Mouse (Mus musculus) liver, embryonic 11.5 days (tissue): Measurements from ENCODE around the gene Rnf166. TPM values are rescaled to one million over a fixed set of nuclear protein-coding genes. Genes with fewer than 3 reads are reported as not detected.

Experiments
- ATAC-seq: fragments of 200-750 bp; cut with Nextera tagmentation; replicated peaks from 2 replicates; pipeline ENCODE4 v1.8.0; 2017; ENCODE audit warnings: moderate number of reproducible peaks, mild to moderate bottlenecking, moderate TSS enrichment, moderate library complexity; ENCODE audit not compliant: low FRiP score
- DNase-seq: peaks from one replicate; pipeline ENCODE4 v3.0.0-alpha.2; 2017; ENCODE audit warnings: low spot score
- H3K27ac ChIP-seq: fragments of 300-500 bp; sonication (generic); 2 replicates; pipeline ENCODE4 v1.5.1; 2014; ENCODE audit warnings: mild to moderate bottlenecking, low read depth, low read length, control low read depth
- H3K27me3 ChIP-seq: fragments of 300-500 bp; sonication (generic); replicated peaks from 2 replicates; pipeline ENCODE4 v1.6.1; 2014; ENCODE audit warnings: low read length, mixed read lengths; ENCODE audit not compliant: control insufficient read depth, insufficient read depth
- H3K36me3 ChIP-seq: fragments of 300-500 bp; sonication (generic); 2 replicates; pipeline ENCODE4 v1.6.1; 2014; ENCODE audit warnings: mild to moderate bottlenecking, low read length, moderate library complexity, mixed read lengths; ENCODE audit not compliant: control insufficient read depth, insufficient read depth
- H3K4me1 ChIP-seq: fragments of 300-500 bp; sonication (generic); replicated peaks from 2 replicates; pipeline ENCODE4 v1.6.1; 2014; ENCODE audit warnings: low read length, mixed read lengths; ENCODE audit not compliant: control insufficient read depth, insufficient read depth
- H3K4me2 ChIP-seq: fragments of 300-500 bp; sonication (generic); 2 replicates; pipeline ENCODE4 v1.6.1; 2014; ENCODE audit warnings: mild to moderate bottlenecking, control low read depth, moderate library complexity
- H3K4me3 ChIP-seq: fragments of 300-500 bp; sonication (generic); 2 replicates; pipeline ENCODE4 v1.5.1; 2014; ENCODE audit warnings: low read depth, low read length, control low read depth
- H3K9ac ChIP-seq: fragments of 300-500 bp; sonication (generic); 2 replicates; pipeline ENCODE4 v1.6.1; 2014; ENCODE audit warnings: low read depth, low read length, control low read depth
- H3K9me3 ChIP-seq: fragments of 300-500 bp; sonication (generic); 2 replicates; pipeline ENCODE4 v1.6.1; 2016; ENCODE audit warnings: low read length, inconsistent platforms, mixed read lengths; ENCODE audit not compliant: control insufficient read depth
- WGBS: fragments of 180-500 bp; shearing (Covaris S2); extraction: QIAGEN DNeasy Blood & Tissue Kit; methylation state at CpG from one replicate; pipeline ENCODE4 v1.1.7; 2014; 5-methylcytosine and 5-hydroxymethylcytosine counted together
- polyA plus RNA-seq: library from polyadenylated mRNA; unstranded; fragments of >200 nt; fragmentation: Nextera tagmentation; extraction: Ambion mirVana; gene quantifications from 2 replicates; pipeline ENCODE4 v1.2.1, GENCODE M21; 2014

Rnf166 gene
- polyA plus RNA-seq, 1 experiment from 2014 or later: 26.8 TPM

DNA sequence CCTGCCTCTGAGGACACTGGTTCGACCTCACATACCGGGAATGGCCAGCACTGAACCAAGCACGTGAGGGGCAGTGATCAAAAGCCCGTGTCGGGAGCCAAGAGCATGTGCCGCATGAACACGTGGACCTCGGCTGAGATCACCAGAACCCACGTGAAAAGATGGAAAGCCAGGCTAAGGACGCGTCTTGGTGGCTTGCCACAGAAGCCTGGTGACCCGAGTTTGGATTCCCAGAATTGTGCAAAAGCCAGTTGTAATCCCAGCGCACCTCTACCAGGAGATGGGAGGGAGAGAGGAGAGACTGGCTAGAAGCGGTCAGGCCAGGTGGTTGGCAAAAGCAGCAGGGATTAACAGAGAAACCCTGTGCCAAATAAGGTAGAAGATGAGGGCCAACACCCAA is 39.8 kb upstream of the Rnf166 start:
- DNase-seq (no peak), ATAC-seq (no peak)
- peaks cover 19% of the 10 kb centered on the region for H3K36me3 ChIP-seq
- WGBS: 91% methylated on average over 14 of the region's 14 CpGs
- H3K27ac ChIP-seq: no peak overlapping the region
- no peaks in the 10 kb centered on the region for H3K9me3 ChIP-seq
- no peaks in the 10 kb centered on the region for H3K27me3 ChIP-seq
- no peak overlapping the region for H3K4me3 ChIP-seq
- no peak overlapping the region for H3K4me2 ChIP-seq
- peaks cover 59% of the 10 kb centered on the region for H3K4me1 ChIP-seq
- no peak overlapping the region for H3K9ac ChIP-seq

DNA sequence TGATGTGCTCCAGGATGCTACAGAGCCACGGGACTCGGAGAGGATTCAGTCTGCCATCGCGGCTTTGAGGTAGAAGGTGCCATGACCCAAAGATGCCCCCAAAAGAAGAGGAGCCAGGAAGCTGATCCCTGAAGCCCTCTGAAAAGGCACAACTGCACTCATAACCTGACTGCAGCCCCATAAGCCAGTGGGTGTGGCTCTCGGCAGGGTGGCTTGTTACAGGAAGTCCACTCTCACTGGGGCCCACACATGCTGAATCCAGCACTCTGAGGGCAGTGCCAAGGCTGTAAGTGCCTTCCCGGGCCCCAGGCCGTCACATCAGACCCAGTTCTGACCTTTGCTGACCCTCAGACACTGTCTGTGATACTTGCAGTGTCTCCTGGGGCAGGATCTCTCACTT is 36.5 kb upstream of the Rnf166 start:
- H3K4me2 ChIP-seq: no peak overlapping the region
- 84% methylated on average over 7 of the region's 7 CpGs for WGBS
- H3K4me3 ChIP-seq: no peak overlapping the region
- no peaks in the 10 kb centered on the region for H3K9me3 ChIP-seq
- ATAC-seq: no peak
- no peaks in the 10 kb centered on the region for H3K27me3 ChIP-seq
- H3K4me1 ChIP-seq: peaks cover 27% of the 10 kb centered on the region
- no peak overlapping the region for H3K9ac ChIP-seq
- H3K36me3 ChIP-seq: peaks cover 23% of the 10 kb centered on the region
- no peak for DNase-seq
- H3K27ac ChIP-seq: no peak overlapping the region; the same call in 1 of the 2 replicates

DNA sequence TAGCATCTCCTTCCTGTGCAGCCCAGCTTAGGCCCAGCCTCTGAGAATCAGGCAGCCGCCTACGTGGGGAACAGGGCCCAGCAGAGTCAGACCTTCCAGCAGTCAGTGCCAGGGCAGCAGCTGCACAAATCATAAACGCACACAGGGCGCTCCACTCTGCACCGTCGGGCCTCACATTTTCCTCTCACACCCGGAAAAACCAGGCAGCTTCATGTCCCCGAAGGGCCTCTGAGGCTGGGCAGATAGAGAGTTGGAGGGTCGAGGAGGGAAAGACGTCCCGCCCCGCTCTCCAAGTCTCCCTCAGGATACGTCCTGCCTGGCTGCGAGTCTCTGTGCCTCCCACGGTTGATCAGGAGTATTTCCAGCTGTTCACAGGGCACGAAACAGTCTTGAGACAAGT is 35.7 kb upstream of the Rnf166 start:
- WGBS: 81% methylated on average over 16 of the region's 16 CpGs
- H3K27me3 ChIP-seq: no peaks in the 10 kb centered on the region
- ATAC-seq (no peak), DNase-seq (no peak)
- no peak overlapping the region for H3K9ac ChIP-seq
- H3K4me3 ChIP-seq: no peak overlapping the region
- peaks cover 19% of the 10 kb centered on the region for H3K4me1 ChIP-seq
- H3K36me3 ChIP-seq: peaks cover 24% of the 10 kb centered on the region
- H3K9me3 ChIP-seq: no peaks in the 10 kb centered on the region
- H3K27ac ChIP-seq: peak overlapping the region; percentile 43; the same call in 1 of the 2 replicates
- H3K4me2 ChIP-seq: no peak overlapping the region

DNA sequence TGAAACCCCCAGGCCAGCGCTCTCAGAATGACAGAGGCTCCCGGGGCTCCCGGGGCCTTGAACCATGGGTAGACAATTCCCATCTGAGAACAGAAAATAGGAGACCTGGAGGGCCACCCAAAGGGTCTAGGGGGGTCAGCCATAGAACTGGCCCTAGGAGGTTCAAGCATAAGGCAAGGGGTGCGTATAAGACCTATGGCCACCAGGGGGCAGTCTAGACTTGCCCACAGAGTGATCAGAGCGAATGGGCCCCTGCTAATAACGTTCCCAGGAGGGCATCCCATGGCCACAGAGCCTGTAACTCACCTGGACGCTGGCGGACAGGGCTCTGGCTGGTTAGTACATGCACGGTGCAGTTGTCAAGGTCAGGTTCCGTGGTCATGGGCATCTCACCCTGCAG is 25.0 kb upstream of the Rnf166 start:
- Histone ChIP-seq H3K4me1 (no peaks in the 10 kb centered on the region), H3K4me3 (no peak overlapping the region), H3K9me3 (no peaks in the 10 kb centered on the region), H3K36me3 (peaks cover 55% of the 10 kb centered on the region), H3K27me3 (no peaks in the 10 kb centered on the region), H3K4me2 (no peak overlapping the region), H3K27ac (no peak overlapping the region), H3K9ac (no peak overlapping the region)
- WGBS: 39% methylated on average over 10 of the region's 10 CpGs
- DNase-seq (peak; percentile 79), ATAC-seq (peak; percentile 40; the same call in 1 of the 2 replicates)

DNA sequence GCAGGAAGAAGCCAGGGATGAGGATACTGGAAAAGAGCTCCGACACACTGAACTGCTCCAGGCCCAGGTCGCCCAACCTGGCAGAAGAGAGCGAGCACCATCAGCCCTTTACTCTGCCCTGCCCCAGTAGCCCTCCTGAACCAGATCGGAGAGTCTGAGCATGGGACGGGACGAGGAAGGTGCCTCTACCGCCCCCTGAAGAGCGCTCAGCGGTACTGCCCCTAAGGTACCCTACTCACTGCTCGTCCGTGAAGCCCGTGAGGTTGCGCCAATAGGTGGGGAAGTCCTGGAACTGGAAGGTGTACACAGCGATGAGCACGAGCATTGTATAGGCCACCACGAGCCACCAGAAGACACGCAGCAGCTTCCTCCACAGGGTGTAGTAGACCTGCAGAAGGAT is 22.0 kb upstream of the Rnf166 start:
- ATAC-seq (0 out of 2 replicates have a peak, but pooled peaks have one; percentile 30), DNase-seq (no peak)
- Histone ChIP-seq H3K4me3 (no peak overlapping the region), H3K36me3 (peaks cover 62% of the 10 kb centered on the region), H3K27me3 (no peaks in the 10 kb centered on the region), H3K9me3 (no peaks in the 10 kb centered on the region), H3K4me2 (no peak overlapping the region), H3K27ac (no peak overlapping the region), H3K9ac (no peak overlapping the region), H3K4me1 (no peaks in the 10 kb centered on the region)
- WGBS: 75% methylated on average over 17 of the region's 17 CpGs

DNA sequence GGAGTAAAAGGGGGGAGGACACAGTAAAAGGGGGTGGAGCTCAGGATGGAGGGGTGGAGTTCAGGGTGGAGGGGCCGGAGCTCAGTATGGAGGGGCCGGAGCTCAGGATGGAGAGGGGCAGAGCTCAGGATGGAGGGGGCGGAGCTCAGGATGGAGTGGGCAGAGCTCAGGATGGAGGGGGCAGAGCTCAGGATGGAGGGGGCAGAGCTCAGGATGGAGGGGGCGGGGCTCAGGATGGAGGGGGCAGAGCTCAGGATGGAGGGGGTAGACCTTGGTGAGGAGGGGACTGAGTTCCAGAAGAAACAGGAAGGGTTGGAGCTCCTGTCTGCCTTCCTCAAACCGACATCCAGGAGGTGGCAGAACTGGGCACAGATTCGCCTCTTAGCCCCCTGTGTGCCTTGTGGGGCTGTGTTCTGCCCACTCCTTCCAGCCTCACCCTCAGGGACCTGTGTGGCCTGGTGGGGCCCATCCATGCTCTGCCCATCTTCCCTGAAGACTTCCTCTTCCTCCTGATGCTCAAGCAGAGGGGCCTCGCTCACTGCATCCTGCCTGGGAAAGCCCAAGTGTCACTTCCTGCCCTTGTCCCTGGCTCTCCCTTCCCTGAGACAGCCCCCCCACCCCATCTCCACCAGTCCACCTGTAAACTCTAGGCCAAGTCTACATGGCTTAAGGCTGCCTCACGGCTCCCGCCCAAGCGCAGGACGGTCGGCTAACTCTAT is 21.3 kb upstream of the Rnf166 start:
- ATAC-seq (no peak), DNase-seq (no peak)
- Histone ChIP-seq H3K36me3 (peaks cover 66% of the 10 kb centered on the region), H3K9me3 (no peaks in the 10 kb centered on the region), H3K27me3 (no peaks in the 10 kb centered on the region), H3K9ac (no peak overlapping the region), H3K4me1 (no peaks in the 10 kb centered on the region), H3K4me2 (no peak overlapping the region), H3K4me3 (no peak overlapping the region), H3K27ac (no peak overlapping the region)
- 84% methylated on average over 12 of the region's 12 CpGs for WGBS

DNA sequence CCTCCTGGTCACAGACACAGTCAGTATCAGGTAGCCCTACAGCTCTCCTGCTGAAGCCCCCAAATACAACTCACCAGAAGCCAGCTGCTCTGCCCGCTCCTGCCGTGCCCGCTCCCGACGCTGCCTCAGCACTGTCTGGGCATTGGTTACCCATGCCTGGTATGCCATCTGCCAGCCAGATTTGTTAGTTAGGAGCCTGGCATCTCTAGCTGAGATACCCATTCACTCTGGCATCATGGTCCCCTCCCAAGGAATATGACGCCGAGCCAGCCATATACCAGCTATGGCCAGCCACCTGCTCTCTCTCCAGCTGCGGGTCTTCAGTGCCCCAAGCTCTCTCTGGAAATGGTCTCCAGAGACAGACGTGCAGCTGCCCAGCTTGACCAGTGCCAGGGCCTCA is 12.5 kb upstream of the Rnf166 start:
- H3K4me3 ChIP-seq: no peak overlapping the region
- H3K9me3 ChIP-seq: no peaks in the 10 kb centered on the region
- H3K27me3 ChIP-seq: no peaks in the 10 kb centered on the region
- H3K4me2 ChIP-seq: no peak overlapping the region
- no peak overlapping the region for H3K27ac ChIP-seq
- H3K4me1 ChIP-seq: no peaks in the 10 kb centered on the region
- no peak overlapping the region for H3K9ac ChIP-seq
- ATAC-seq (no peak), DNase-seq (no peak)
- WGBS: 94% methylated on average over 9 of the region's 9 CpGs
- H3K36me3 ChIP-seq: peaks cover 90% of the 10 kb centered on the region

DNA sequence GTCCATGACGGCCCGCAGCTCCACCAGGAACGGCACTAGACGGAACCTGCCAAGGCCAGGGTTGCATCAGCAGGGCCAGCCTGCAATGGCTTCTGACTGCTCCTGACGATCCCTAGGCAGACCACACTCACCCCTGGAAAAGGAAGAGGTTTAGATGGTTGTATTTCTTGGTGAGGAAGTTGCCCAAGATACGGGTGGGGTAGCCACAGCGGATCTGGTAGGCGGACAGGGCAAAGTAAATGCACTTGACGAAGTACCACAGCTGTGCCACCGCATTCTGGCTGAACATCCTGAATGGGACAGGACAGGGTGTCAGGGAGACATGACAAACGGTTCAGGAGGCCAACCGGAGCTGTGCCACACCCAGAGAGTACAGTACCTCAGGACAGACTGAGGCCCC is 9.0 kb upstream of the Rnf166 start:
- Histone ChIP-seq H3K27ac (no peak overlapping the region), H3K4me1 (no peaks in the 10 kb centered on the region; the same call in 1 of the 2 replicates), H3K27me3 (no peaks in the 10 kb centered on the region), H3K9me3 (no peaks in the 10 kb centered on the region), H3K36me3 (peaks cover 89% of the 10 kb centered on the region), H3K9ac (no peak overlapping the region), H3K4me2 (no peak overlapping the region), H3K4me3 (no peak overlapping the region)
- DNase-seq: no peak
- no peak for ATAC-seq
- 86% methylated on average over 12 of the region's 12 CpGs for WGBS

DNA sequence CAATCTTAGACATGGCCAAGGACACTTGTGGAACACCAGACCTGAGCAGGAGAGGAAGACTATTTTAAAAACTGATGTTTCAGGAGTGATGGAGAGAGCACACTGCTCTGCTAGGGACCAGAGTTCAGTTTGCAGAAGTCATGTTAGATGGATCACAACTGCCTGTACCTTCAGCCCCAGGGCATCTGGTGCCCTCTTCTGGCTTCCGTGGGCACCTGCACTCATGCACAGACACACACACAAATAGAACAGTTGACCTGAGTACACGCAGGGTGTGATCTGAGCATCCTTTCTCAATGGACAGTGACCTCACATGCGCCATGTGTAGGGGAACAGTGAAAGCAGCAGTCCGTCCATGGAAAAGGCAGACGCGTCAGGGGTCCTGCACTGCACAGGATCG is 8.0 kb upstream of the Rnf166 start:
- Histone ChIP-seq H3K9ac (no peak overlapping the region), H3K4me2 (no peak overlapping the region), H3K27ac (no peak overlapping the region), H3K4me3 (no peak overlapping the region), H3K36me3 (peaks cover 88% of the 10 kb centered on the region), H3K27me3 (no peaks in the 10 kb centered on the region), H3K9me3 (no peaks in the 10 kb centered on the region), H3K4me1 (no peaks in the 10 kb centered on the region; the same call in 1 of the 2 replicates)
- WGBS: 96% methylated on average over 7 of the region's 7 CpGs
- no peak for ATAC-seq
- DNase-seq: no peak
